Mouse (Mus musculus): ENCODE results near the gene Mmaa.

Gene Mmaa

GRCm38 (mm10) chr8:79288681-79289080, 6.1 kb downstream of the Mmaa start:
- no peak for DNase-seq (ENCODE audit: low spot score)

- DNase-seq (ENCODE audit: low spot score): no peak
Observed at GRCm38 (mm10) chr8:79288250-79288649, 6.5 kb downstream of the Mmaa start.

- DNase-seq (ENCODE audit: low spot score): no peak
Observed at GRCm38 (mm10) chr8:79286424-79286823, 8.3 kb downstream of the Mmaa start.

DNA sequence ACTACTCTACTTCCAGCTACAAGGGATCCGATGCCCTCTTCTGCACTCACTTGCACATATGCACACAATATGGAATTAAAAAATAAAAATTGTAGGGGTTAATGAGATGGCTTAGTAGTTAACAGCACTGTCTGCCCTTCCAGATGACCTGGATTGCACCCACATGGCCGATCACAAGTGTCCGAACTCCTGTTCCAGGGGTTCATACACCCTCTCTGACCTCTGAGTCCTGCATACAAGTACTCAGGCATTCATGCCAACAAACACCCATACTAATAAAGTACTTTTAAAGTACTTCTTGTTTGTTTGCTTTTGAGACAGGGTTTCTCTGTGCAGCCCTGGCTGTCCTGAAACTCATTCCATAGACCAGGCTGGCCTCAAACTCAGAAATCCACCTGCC, 10.1 kb downstream of the Mmaa start:
- no peak for DNase-seq (ENCODE audit: low spot score)

DNA sequence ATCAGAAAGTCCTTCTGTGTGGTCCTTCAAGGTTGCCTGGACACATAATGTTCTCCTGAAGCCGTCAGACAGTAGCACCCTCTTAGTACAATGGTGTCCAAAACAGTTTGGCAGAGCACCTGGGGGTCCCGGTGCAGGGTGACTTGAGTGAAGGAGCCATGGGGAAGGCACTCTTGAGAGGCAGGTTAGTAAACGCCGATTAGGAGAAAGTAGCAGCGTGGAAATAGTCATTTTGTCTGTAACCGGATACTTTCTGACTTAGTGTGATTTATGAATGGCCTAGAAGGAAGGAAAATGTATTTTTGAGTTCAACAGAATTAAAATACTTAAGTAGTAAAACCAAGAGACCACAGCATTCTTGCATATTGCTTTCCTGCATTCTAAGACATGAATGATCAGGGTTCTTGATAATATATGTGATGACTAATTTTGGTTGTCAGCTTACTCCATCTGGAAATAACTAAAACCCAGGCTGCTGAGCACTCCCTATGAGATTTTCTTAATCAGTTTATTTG, 13.3 kb downstream of the Mmaa start:
- no peak for DNase-seq (ENCODE audit: low spot score)

DNA sequence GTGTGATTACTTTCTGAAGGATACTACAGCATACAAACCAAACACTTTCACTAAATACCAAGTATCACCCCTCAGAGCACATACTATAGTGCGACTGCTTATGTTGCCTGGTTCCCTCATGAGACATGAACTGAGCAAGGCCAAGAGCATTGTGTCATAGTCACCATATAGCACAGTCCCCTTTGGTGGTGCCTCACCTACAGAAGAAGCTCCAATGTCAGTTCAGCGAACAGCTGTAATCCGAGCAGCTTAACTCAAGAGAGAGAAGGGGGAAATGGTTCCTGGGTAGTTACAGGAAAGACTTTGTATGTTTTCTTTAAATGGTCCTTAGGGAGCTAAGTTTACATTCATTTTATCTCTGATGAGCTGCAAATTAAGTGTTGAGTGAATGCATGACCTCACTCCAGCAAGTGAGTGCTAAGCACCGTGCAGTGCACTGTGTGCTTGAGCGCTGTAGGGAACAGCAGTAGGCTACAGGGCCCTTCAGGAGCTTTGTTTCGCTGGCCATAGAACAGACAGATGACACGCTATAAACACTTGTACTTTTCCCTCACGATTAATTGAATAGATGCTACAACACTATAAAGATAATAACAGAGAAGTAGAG, 17.4 kb downstream of the Mmaa start:
- DNase-seq (ENCODE audit: low spot score): no peak

DNA sequence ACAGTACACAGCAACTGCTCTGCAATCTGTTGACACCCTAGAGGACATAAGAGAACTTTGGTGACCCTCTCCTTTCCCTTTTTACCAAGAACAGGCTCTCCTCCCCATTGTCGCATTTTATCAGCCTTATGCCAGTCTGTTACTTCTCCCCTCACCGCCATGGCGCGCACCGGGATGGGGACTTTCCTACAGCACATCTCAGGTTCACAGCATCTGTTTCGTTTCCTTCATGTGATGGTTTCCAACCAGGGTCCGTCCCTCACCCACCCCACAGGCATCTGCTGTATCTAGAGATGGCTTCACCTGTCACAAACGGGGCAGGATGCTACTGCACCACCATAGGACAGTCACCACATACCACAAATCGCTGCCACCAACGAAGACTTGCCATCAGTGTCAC, 19.8 kb downstream of the Mmaa start:
- DNase-seq (ENCODE audit: low spot score): no peak

GRCm38 (mm10) chr8:79273776-79274175, 21.0 kb downstream of the Mmaa start:
- no peak for DNase-seq (ENCODE audit: low spot score)

- DNase-seq (ENCODE audit: low spot score): no peak
Observed at GRCm38 (mm10) chr8:79272676-79273075, 22.1 kb downstream of the Mmaa start.

GRCm38 (mm10) chr8:79268921-79269320, 25.8 kb downstream of the Mmaa start:
- no peak for DNase-seq (ENCODE audit: low spot score)

DNA sequence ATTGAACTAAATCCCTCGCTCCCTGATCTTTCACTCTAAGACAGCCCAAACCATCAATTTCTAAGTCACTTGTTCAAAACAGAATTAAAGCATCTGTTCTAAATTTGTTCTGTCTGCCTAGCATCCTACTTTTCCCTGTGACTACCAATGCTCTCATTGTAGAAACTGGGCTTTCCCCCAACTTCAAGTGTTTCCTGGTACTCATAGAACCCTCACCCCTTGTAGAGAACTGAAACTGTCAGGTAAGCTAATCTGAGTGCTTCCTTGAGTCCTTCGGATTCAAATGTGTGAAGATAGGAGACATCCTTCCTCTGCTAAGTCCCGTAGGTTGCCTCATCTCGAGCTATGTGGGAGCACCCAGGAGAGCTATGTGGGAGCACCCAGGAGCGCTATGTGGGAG, 32.8 kb downstream of the Mmaa start:
- no peak for DNase-seq (ENCODE audit: low spot score)

GRCm38 (mm10) chr8:79256076-79256705, 38.5 kb downstream of the Mmaa start:
- no peak for DNase-seq (ENCODE audit: low spot score)

DNA sequence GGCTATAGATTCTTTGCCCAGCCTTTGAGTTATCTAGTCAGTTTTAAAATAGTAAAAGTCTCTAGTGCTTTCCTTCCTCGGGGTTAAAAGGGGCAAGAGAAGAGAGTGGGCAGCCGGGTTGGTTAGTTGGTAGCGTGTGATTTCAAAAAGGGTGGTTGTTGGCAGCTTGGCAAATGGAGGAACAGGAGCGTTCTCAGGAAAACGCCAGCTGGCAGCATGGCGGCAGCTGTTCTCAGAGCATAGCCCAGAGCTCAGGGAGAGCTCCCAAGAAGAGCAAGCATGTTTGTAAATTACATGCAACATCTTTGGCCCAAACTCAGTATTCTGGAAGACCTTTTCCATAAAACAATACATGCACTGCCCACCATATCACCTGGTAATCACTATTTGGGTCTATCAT, 41.0 kb downstream of the Mmaa start:
- DNase-seq (ENCODE audit: low spot score): no peak

DNA sequence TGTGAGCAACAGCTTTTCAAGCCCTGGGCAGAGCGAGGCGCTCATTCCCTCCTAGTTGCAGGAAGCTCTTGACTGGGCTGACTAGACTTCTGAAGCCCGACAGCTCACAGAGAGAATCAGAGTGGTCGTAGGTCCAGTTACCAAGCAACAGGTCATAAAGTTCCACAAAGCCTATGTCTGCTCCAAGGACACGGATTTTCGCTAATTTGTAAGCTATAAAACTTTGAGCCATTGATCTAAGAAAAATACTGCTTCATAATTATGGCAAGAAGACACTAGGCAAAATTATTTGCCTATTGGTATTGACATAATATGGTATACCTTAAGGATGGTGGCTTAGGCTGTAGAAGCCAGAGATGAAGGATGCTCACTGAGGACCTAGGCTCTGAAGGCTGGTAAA, 46.3 kb downstream of the Mmaa start, which contains the start of gene 1700011L22Rik:
1700011L22Rik (minus strand) TSS at position 101 of the 400 bp plus-strand sequence.
- no peak for DNase-seq (ENCODE audit: low spot score)

- no peak for DNase-seq (ENCODE audit: low spot score)
Observed at GRCm38 (mm10) chr8:79243422-79243821, 51.3 kb downstream of the Mmaa start.

- no peak for DNase-seq (ENCODE audit: low spot score)
Observed at GRCm38 (mm10) chr8:79239996-79240395, 54.7 kb downstream of the Mmaa start.

GRCm38 (mm10) chr8:79239320-79239719, 55.4 kb downstream of the Mmaa start:
- no peak for DNase-seq (ENCODE audit: low spot score)

GRCm38 (mm10) chr8:79229266-79229888, 65.4 kb downstream of the Mmaa start:
- DNase-seq (ENCODE audit: low spot score): no peak

DNA sequence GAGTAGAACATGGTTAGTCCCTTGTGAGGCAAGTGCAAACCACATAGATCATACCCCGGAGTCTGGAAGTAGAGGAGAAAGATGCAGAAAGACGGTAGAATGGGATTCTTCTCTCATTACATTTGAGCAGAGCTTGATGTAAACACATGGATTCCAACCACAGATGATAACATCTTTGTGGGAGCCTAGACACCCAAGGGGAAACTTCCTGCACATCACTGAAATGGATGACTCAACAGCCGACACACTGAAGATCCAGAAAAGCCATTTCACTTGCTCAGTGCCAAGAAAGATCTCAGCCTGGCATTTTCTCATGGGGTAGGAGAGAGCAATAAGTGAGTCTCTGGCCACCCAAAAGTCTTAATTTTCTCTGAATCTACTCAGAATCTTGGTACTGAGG, 66.8 kb downstream of the Mmaa start:
- DNase-seq (ENCODE audit: low spot score): no peak

DNA sequence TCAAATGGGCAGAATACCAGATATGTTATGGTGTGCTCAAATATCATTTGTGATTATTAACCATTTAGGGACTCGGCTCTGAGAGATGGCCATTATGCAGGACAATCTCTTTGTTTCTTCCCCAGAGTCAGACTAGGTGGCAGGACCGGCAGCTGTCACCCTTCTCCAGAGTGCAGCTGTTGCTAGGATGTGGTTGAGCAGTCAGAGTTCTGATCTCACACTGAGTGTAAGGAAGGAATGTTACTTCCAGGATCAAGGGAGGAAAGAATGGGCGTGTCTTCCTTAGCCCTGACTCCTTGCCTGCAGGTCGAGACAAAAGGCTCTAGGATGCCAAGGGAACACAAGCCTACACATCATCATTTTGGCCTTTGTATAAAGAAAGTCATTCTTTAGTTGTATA, 67.5 kb downstream of the Mmaa start:
- no peak for DNase-seq (ENCODE audit: low spot score)

DNA sequence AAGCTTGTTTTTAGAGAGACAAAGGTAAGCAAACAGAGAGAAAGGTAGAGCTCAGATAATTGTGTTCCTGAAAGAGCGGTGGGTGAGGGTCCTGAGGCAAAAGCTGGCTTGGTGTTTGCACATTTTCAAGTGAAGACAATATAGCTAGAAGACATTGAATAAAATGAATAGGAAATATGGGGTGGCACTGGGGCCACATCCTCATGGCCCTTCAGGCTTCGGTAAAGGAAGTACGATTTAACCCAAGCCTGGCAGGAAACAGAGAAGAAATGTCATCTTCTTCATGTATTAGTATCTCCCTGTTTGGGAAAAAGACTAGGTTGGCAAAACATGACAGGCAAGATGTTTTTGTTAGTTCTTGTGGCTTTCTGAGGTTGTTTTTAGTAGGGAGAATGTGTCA, 68.7 kb downstream of the Mmaa start:
- no peak for DNase-seq (ENCODE audit: low spot score)

DNA sequence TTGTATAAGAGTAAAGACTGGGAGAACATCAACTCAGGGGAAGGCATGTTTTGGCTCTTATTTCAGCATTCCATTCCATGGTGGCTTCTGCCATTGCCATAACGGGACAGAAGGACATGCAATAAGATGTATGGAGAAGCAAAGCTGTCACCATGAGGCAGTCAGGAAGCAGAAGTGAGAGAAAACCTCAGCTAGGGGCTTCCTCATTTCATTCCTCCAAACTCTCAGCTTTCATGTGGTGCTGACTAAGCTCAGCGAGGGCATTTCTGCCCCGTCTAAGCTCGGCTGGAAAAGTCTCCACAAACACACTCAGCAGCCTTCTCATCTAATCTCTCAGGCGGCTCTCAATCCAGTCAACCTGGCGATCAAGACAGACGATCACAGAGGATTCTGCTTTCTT, 69.2 kb downstream of the Mmaa start:
- no peak for DNase-seq (ENCODE audit: low spot score)

DNA sequence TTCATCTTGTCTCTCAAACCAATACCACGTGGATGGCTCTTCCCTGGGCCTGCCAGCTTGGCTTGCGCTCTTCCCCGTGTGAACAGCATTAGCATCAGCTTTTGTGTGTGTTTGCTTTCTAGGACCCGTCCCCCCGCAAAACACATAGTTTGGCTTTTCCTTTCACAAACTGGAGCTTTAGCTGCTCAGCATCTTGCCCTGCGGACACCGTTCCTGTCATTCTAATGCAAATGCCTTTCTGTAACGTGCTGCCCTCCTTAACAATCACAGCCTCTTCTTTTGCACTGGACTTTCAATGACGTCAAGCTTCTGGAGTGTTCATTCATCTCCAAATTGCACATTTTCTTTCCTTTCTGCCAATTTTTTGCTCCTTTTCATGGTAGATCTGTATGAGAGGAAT, 70.4 kb downstream of the Mmaa start:
- no peak for DNase-seq (ENCODE audit: low spot score)

GRCm38 (mm10) chr8:79222752-79223141, 72.0 kb downstream of the Mmaa start:
- DNase-seq (ENCODE audit: low spot score): no peak

All from urinary bladder, postnatal 25 days (tissue).